Mouse (Mus musculus): ENCODE data around the gene Ms4a4c. TPM values are rescaled to one million over a fixed set of nuclear protein-coding genes. Genes with fewer than 3 reads are reported as not detected.
"Not testable (repeated sequence)": the region's sequence is repeated elsewhere in the genome, so short reads cannot be mapped to it uniquely, and the experiment has no call there.

Ms4a4c gene
- total RNA-seq, 2 experiments from 2014 or later: not detected

- DNase-seq: no peak
These were observed 61.9 kb downstream of the Ms4a4c start for GRCm38 (mm10) chr19:11466471-11466870.

DNA sequence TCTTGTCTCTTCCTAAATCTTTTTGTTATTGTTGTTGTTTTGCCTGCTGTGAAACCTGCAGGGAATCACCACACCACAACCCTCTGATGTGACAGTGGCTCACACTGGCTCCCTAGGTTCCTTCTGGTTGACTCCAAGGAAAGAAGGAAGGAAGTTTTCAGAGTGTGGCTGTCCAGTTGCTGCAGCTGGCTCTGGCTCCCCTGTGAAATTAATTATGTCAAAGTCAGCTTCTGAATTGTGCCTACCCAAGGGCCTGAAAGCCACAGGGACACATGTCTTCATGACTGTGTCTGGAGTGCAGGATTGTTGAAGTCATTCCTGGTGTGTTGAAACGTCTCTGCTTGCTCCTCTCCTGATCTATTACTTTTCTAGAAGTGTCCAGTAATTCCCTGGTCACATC is 63.8 kb downstream of the Ms4a4c start:
- not testable (repeated sequence) for DNase-seq

- DNase-seq: not testable (repeated sequence)
These were observed 64.6 kb downstream of the Ms4a4c start, which contains the start of gene Ms4a6c for GRCm38 (mm10) chr19:11469215-11469614. Gene Ms4a6c, plus strand, starts transcription at chr19:11469366.

Other genes starting within 250 kb of the Ms4a4c start
- not detected for gene 1700025F22Rik, start 239.4 kb upstream of the Ms4a4c start, total RNA-seq (2021)
- gene Ms4a13, start 208.0 kb upstream of the Ms4a4c start, total RNA-seq (2021): not detected
- gene Ms4a12, start 172.3 kb upstream of the Ms4a4c start, total RNA-seq (2021): not detected
- under 1 TPM; 0.36 to 0.57 TPM for gene Ms4a1, start 138.5 kb upstream of the Ms4a4c start, total RNA-seq (2021)
- not detected for gene Ms4a5, start 120.9 kb upstream of the Ms4a4c start, total RNA-seq (2021)
- gene Ms4a14, start 90.3 kb upstream of the Ms4a4c start, total RNA-seq (2021): not detected
- gene Ms4a7, start 68.6 kb upstream of the Ms4a4c start, total RNA-seq (2021): 1 to 10 TPM; 1.4 to 2.4 TPM
- 1 to 10 TPM; 1.6 to 2.5 TPM for gene Ms4a4a, start 29.2 kb upstream of the Ms4a4c start, total RNA-seq (2021)
- 1 to 10 TPM in 1 of 2 experiments, under 1 TPM in 1; 0.95 to 1.0 TPM for gene Ms4a4b, start 38.8 kb downstream of the Ms4a4c start, total RNA-seq (2021)
- 1 to 10 TPM; 3.5 to 3.8 TPM for gene Ms4a6c, start 64.6 kb downstream of the Ms4a4c start, total RNA-seq (2021)
- not detected for gene Gm8369, start 81.2 kb downstream of the Ms4a4c start, total RNA-seq (2021)
- 1 to 10 TPM; 2.5 to 3.1 TPM for gene Ms4a6b, start 111.7 kb downstream of the Ms4a4c start, total RNA-seq (2021)
- gene Ms4a4d, start 132.0 kb downstream of the Ms4a4c start, total RNA-seq (2021): under 1 TPM; 0.56 to 0.60 TPM
- gene Ms4a6d, start 200.1 kb downstream of the Ms4a4c start, total RNA-seq (2021): under 1 TPM; 0.69 to 0.72 TPM
- gene Ms4a2, start 218.9 kb downstream of the Ms4a4c start, total RNA-seq (2021): under 1 TPM; 0.36 to 0.38 TPM
- gene Ms4a3, start 236.1 kb downstream of the Ms4a4c start, total RNA-seq (2021): not detected

Data from heart, postnatal 4 days (tissue).